Mouse (Mus musculus) cerebellum, adult 11 months (tissue): ENCODE measurements around the gene Cd300ld3.
A peak's percentile ranks its signal among the peaks of the same experiment; 100 is the strongest.
"Not testable (repeated sequence)": the region's sequence is repeated elsewhere in the genome, so short reads cannot be mapped to it uniquely, and the experiment has no call there.

Source experiments
- DNase-seq: peaks from one replicate; pipeline ENCODE4 v3.0.0; 2022

Gene Cd300ld3

DNA sequence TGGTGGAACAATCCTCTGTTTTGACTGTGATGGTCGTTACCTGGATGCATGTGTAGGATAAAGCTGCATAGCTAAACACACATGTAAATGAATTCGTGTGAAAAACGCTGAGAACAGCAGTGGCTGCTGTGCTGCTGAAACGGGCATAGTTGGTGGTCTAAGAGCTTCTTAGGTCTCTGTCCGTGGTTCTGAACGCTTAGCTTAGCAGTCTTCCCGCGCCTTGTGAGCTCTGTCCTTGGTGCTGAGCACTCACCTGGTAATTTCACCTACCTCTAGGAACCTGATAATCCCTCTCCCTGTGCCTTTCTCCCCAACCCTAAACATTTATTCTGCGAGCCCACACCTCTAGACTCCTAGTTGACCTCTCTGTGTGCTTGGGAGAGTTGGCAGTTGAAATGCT, 4.0 kb upstream of the Cd300ld3 start:
- DNase-seq: peak; percentile 11

DNA sequence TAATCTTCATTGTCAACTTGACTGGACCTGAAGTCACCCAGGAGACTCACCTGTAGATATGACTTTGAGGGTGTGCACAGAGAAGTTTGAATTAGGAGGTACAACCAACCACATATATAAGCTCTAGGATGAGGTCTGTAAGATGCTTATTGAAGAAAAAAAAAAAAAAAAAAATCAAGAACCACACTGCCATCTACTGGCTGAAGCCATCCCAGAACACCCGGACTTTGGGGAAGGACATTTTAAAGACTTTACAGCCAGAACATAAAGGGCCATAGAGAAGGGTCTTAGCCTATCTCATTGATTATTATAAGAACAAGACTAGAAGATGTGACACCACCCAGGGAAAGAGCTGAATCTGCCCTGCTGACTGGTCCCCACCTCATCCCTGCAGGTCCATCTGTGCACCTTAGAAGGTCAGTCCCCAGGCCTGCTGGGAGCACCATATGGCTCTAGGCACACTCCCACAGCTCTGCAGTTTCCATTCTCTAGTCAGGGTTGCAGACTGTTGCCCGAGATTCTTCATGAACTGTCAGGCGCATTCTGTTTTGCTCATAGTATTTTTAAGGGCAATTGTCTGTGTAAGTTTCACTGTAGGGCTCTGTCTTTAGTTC, 1.2 kb upstream of the Cd300ld3 start:
- DNase-seq: peak; percentile 93

DNA sequence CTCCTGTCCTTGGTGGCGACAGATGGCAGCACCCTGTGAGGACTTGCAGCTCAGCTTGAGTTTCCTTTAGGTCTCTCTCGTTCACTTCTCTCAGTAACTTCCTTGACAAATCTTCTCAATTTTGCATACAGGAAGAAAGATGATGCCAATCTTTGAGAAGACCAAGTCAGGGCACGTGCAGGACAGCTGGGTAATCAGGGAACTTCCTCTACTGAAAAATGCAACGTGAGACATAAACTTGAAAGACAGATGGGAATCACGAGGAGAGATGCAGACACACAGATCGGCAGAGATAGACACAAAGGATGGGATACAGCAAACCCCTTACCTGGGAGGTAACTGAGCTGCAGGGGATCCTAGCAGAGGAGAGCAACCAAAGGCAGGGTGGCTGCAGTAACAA, 10.5 kb downstream of the Cd300ld3 start, which contains the start of gene Cd300ld5:
Cd300ld5 (minus strand) TSS at position 101 of the 400 bp plus-strand sequence.
- not testable (repeated sequence) for DNase-seq

DNA sequence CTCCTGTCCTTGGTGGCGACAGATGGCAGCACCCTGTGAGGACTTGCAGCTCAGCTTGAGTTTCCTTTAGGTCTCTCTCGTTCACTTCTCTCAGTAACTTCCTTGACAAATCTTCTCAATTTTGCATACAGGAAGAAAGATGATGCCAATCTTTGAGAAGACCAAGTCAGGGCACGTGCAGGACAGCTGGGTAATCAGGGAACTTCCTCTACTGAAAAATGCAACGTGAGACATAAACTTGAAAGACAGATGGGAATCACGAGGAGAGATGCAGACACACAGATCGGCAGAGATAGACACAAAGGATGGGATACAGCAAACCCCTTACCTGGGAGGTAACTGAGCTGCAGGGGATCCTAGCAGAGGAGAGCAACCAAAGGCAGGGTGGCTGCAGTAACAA, 21.3 kb downstream of the Cd300ld3 start, which contains the start of gene Cd300ld4:
Cd300ld4 (minus strand) TSS at position 101 of the 400 bp plus-strand sequence.
- not testable (repeated sequence) for DNase-seq

DNA sequence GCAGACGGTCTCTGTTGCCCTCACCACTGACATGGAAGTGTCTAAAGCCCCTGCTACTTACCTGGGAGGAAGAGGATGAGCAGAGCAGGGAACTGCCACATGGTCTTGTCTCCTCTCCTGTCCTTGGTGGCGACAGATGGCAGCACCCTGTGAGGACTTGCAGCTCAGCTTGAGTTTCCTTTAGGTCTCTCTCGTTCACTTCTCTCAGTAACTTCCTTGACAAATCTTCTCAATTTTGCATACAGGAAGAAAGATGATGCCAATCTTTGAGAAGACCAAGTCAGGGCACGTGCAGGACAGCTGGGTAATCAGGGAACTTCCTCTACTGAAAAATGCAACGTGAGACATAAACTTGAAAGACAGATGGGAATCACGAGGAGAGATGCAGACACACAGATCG, 32.1 kb downstream of the Cd300ld3 start, which contains the start of gene Cd300ld2:
Cd300ld2 (minus strand) TSS at position 101 of the 400 bp plus-strand sequence.
- DNase-seq: not testable (repeated sequence)

DNA sequence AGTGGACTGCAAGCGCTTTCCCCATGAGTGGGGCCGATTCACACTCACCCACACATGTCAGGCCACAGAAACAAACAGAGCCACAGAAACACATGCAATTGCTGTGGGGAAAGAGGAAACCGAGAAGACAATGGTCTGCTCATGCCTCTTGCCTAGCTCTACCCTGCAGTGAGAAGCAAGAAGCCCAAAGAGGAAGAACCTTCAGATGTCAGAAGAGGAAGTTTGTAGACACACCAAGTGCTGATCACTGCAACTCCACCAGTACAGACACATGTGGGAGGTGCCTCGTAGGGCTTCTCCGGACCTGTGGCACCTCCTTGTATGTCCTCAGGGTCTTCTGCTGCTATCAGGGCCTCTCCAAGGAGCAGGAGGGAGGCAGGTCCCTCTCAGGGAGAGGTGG, 44.1 kb downstream of the Cd300ld3 start:
- DNase-seq: no peak

DNA sequence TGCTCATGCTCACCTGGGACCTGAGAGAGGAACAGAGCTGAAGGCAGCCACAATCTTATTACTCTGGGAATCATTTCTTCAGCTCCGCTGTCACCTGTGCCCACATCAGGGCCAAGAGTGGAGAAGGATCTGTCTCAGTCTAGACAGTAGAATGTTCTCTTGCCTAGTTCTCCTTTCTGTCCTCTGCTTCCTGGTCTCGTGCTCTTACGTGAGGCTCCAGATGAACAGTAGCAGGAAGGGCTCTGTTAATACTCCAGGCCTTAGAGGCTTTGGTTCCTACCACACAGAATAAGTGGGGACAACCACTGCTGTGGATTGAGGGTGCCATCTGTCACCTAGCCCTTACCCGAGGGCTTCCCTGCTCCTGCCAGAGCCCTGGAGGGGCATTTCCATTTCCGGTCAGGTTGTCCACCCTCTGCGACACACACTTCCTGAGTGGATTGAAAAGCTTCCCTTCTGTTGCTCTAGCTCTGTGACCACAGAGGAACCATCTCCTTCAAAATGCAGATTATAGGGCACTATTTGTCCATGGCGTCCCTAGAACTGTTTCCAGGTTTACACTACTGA, 46.7 kb downstream of the Cd300ld3 start, which contains the start of gene Cd300c2:
Cd300c2 (minus strand) TSS at position 407 of the 567 bp plus-strand sequence.
- peak; percentile 18 for DNase-seq
